18 mouse cellular contexts compared by ENCODE assay signal in genomic region chr5:111024621-111025020, GRCm38 (mm10).
DNase-seq lines count a peak whose midpoint lies in the region; ATAC-seq and TF ChIP-seq lines count a peak whose summit lies in the region.
"Had no signal": no experiment of that assay in that cellular context is flagged by ENCODE, and none has a peak within 500 bp of the region (broad histone marks: within the 10 kb centered on the region; RNA-seq: fewer than 3 reads in every experiment).

No protein-coding gene starts in this region.

- peaks cover 25% of the 10 kb centered on the region for H3K4me1 ChIP-seq in forebrain, embryonic 11.5 days (replicated peaks; ENCODE audit: control insufficient read depth, insufficient read depth, low read length)
- H3K4me1 ChIP-seq in forebrain, embryonic 15.5 days: peaks cover 90% of the 10 kb centered on the region
- peaks cover 25% of the 10 kb centered on the region; the same call in 1 of the 2 replicates for H3K4me1 ChIP-seq in hindbrain, postnatal 0 days (ENCODE audit: insufficient read depth, low read length)
- H3K4me1 ChIP-seq in midbrain, embryonic 15.5 days: peaks cover 67% of the 10 kb centered on the region
- peaks cover 38% of the 10 kb centered on the region for H3K4me1 ChIP-seq in heart, embryonic 11.5 days (ENCODE audit: control insufficient read depth, insufficient read depth, low read length)
- peaks cover 6% of the 10 kb centered on the region for H3K4me1 ChIP-seq in thymus, adult 2 months (replicated peaks; ENCODE audit: control insufficient read depth, insufficient read depth, low read length)

- H3K27ac ChIP-seq in forebrain, embryonic 11.5 days (ENCODE audit: low read depth, low read length): peak overlapping the region; percentile 59; the same call in 1 of the 2 replicates
- H3K27ac ChIP-seq in forebrain, embryonic 15.5 days (replicated peaks): peak overlapping the region; percentile 87
- H3K27ac ChIP-seq in hindbrain, postnatal 0 days: peak overlapping the region; percentile 46
- peak overlapping the region; percentile 72 for H3K27ac ChIP-seq in midbrain, embryonic 15.5 days
- H3K27ac ChIP-seq in heart, embryonic 11.5 days (ENCODE audit: low read depth, low read length): no peak overlapping the region
- H3K27ac ChIP-seq in thymus, adult 2 months (ENCODE audit: control insufficient read depth, insufficient read depth, low read length): no peak overlapping the region
- H3K27ac ChIP-seq: heart, adult 2 months; layer of hippocampus, adult 2 months; liver, embryonic 14.5 days; stomach, embryonic 15.5 days had no signal

- no peak for ATAC-seq in forebrain, embryonic 11.5 days (replicated peaks; ENCODE audit: low FRiP score)
- 0 out of 2 replicates have a peak, but pooled peaks have one; percentile 26 for ATAC-seq in forebrain, embryonic 15.5 days (replicated peaks)
- peak; percentile 62 for ATAC-seq in hindbrain, postnatal 0 days
- ATAC-seq in midbrain, embryonic 15.5 days (replicated peaks): peak; percentile 45; the same call in 1 of the 2 replicates
- ATAC-seq in megakaryocyte progenitor cell, adult 5-6 weeks (replicated peaks; ENCODE audit: poor library complexity): no peak
- ATAC-seq in heart, embryonic 11.5 days (replicated peaks; ENCODE audit: insufficient number of reproducible peaks, low FRiP score, low TSS enrichment): no peak

- TF ChIP-seq POLR2A in thymus, adult 2 months (IDR thresholded peaks at IDR 0.05; ENCODE audit: control insufficient read depth, extremely low read depth, insufficient read depth, low read length, poor library complexity): no peak

- no peak overlapping the region for H3K4me3 ChIP-seq in forebrain, embryonic 11.5 days (ENCODE audit: low read depth, low read length)
- no peak overlapping the region for H3K4me3 ChIP-seq in forebrain, embryonic 15.5 days
- H3K4me3 ChIP-seq in hindbrain, postnatal 0 days (ENCODE audit: low read length): no peak overlapping the region
- H3K4me3 ChIP-seq in midbrain, embryonic 15.5 days: no peak overlapping the region
- H3K4me3 ChIP-seq in heart, embryonic 11.5 days (ENCODE audit: low read depth, low read length): no peak overlapping the region
- no peak overlapping the region for H3K4me3 ChIP-seq in thymus, adult 2 months (ENCODE audit: control insufficient read depth, insufficient read depth, low read length)
- H3K4me3 ChIP-seq: erythroblast, embryonic 14.5 days; heart, adult 2 months; layer of hippocampus, adult 2 months; stomach, embryonic 15.5 days had no signal

- no peaks in the 10 kb centered on the region for H3K27me3 ChIP-seq in forebrain, embryonic 11.5 days (ENCODE audit: control insufficient read depth, insufficient read depth, low read length)
- no peaks in the 10 kb centered on the region for H3K27me3 ChIP-seq in forebrain, embryonic 15.5 days
- no peaks in the 10 kb centered on the region for H3K27me3 ChIP-seq in hindbrain, postnatal 0 days (ENCODE audit: insufficient read depth, low read length)
- H3K27me3 ChIP-seq in midbrain, embryonic 15.5 days (replicated peaks): no peaks in the 10 kb centered on the region
- no peaks in the 10 kb centered on the region for H3K27me3 ChIP-seq in heart, embryonic 11.5 days (ENCODE audit: control insufficient read depth, insufficient read depth, low read length)
- no peaks in the 10 kb centered on the region for H3K27me3 ChIP-seq in thymus, adult 2 months (ENCODE audit: control insufficient read depth, insufficient read depth, low read length)
- H3K27me3 ChIP-seq: stomach, embryonic 15.5 days had no signal

- H3K36me3 ChIP-seq in forebrain, embryonic 11.5 days (ENCODE audit: control insufficient read depth, insufficient read depth, low read length): no peaks in the 10 kb centered on the region
- H3K36me3 ChIP-seq in forebrain, embryonic 15.5 days: no peaks in the 10 kb centered on the region
- H3K36me3 ChIP-seq in hindbrain, postnatal 0 days (ENCODE audit: insufficient read depth, low read length): no peaks in the 10 kb centered on the region
- H3K36me3 ChIP-seq in midbrain, embryonic 15.5 days (replicated peaks): no peaks in the 10 kb centered on the region
- H3K36me3 ChIP-seq in heart, embryonic 11.5 days (ENCODE audit: control insufficient read depth, insufficient read depth, low read length): no peaks in the 10 kb centered on the region
- no peaks in the 10 kb centered on the region for H3K36me3 ChIP-seq in thymus, adult 2 months (ENCODE audit: control insufficient read depth, insufficient read depth, low read length)
- H3K36me3 ChIP-seq: stomach, embryonic 15.5 days had no signal

- no peak overlapping the region for H3K4me2 ChIP-seq in forebrain, embryonic 11.5 days (ENCODE audit: low read depth, low read length, severe bottlenecking)
- no peak overlapping the region for H3K4me2 ChIP-seq in forebrain, embryonic 15.5 days (replicated peaks)
- H3K4me2 ChIP-seq in hindbrain, postnatal 0 days (ENCODE audit: low read depth, low read length): no peak overlapping the region
- H3K4me2 ChIP-seq in midbrain, embryonic 15.5 days: no peak overlapping the region
- no peak overlapping the region for H3K4me2 ChIP-seq in heart, embryonic 11.5 days
- H3K4me2 ChIP-seq: stomach, embryonic 15.5 days had no signal

- no peak for TF ChIP-seq CTCF in hindbrain, postnatal 0 days (IDR thresholded peaks at IDR 0.05; ENCODE audit: low read depth)
- TF ChIP-seq CTCF in thymus, adult 2 months (IDR thresholded peaks at IDR 0.05; ENCODE audit: borderline replicate concordance, control insufficient read depth, extremely low read depth, insufficient read depth, low read length, poor library complexity): no peak

- H3K9me3 ChIP-seq in forebrain, embryonic 11.5 days (ENCODE audit: control insufficient read depth, low read length): no peaks in the 10 kb centered on the region
- no peaks in the 10 kb centered on the region for H3K9me3 ChIP-seq in forebrain, embryonic 15.5 days
- H3K9me3 ChIP-seq in hindbrain, postnatal 0 days (ENCODE audit: low read length): no peaks in the 10 kb centered on the region
- H3K9me3 ChIP-seq in midbrain, embryonic 15.5 days: no peaks in the 10 kb centered on the region
- no peaks in the 10 kb centered on the region for H3K9me3 ChIP-seq in heart, embryonic 11.5 days (replicated peaks; ENCODE audit: control insufficient read depth, low read length)
- H3K9me3 ChIP-seq: stomach, embryonic 15.5 days had no signal

- no peak overlapping the region for H3K9ac ChIP-seq in forebrain, embryonic 11.5 days (ENCODE audit: low read length)
- no peak overlapping the region for H3K9ac ChIP-seq in forebrain, embryonic 15.5 days (replicated peaks)
- no peak overlapping the region for H3K9ac ChIP-seq in hindbrain, postnatal 0 days (replicated peaks; ENCODE audit: low read length)
- no peak overlapping the region for H3K9ac ChIP-seq in midbrain, embryonic 15.5 days
- H3K9ac ChIP-seq in heart, embryonic 11.5 days (ENCODE audit: low read depth, low read length): no peak overlapping the region
- H3K9ac ChIP-seq: liver, embryonic 14.5 days; stomach, embryonic 15.5 days had no signal

- no peak for DNase-seq in forebrain, embryonic 11.5 days (ENCODE audit: low spot score)
- no peak for DNase-seq in hindbrain, postnatal 0 days (ENCODE audit: low spot score)
- no peak for DNase-seq in right cerebral cortex, postnatal 25 days
- no peak for DNase-seq in thymus, adult 2 months
- DNase-seq: cerebellum, adult 11 months; heart, adult 2 months; heart, postnatal 14 days; kidney, adult 2 months; lung, postnatal 10 days; thymus, postnatal 25 days had no signal

- WGBS in forebrain, embryonic 11.5 days: 78% methylated on average over 13 of the region's 13 CpGs
- WGBS in forebrain, embryonic 15.5 days: 68% methylated on average over 13 of the region's 13 CpGs
- WGBS in hindbrain, postnatal 0 days: 72% methylated on average over 13 of the region's 13 CpGs
- WGBS in midbrain, embryonic 15.5 days: 67% methylated on average over 13 of the region's 13 CpGs
- WGBS in heart, embryonic 11.5 days (ENCODE audit: insufficient replicate concordance): 81% methylated on average over 13 of the region's 13 CpGs
- WGBS in thymus, adult 2 months: 94% methylated on average over 13 of the region's 13 CpGs

Comparison
In these comparisons a context has a peak if more than half of its experiments do, and no peak if none do; other contexts are left out.
1. ATAC-seq: peak in forebrain, embryonic 15.5 days (single experiment), hindbrain, postnatal 0 days (single experiment) and midbrain, embryonic 15.5 days (single experiment); none in forebrain, embryonic 11.5 days (single experiment), megakaryocyte progenitor cell, adult 5-6 weeks (single experiment) and heart, embryonic 11.5 days (single experiment).
2. H3K27ac ChIP-seq: peak in forebrain, embryonic 11.5 days (single experiment), forebrain, embryonic 15.5 days (single experiment), hindbrain, postnatal 0 days (single experiment) and midbrain, embryonic 15.5 days (single experiment); none in heart, embryonic 11.5 days (single experiment) and thymus, adult 2 months (single experiment).